Mouse (Mus musculus): ENCODE measurements around the gene Snrk. TPM values are rescaled to one million over a fixed set of nuclear protein-coding genes. Genes with fewer than 3 reads are reported as not detected.

Snrk gene
- polyA plus RNA-seq (2014; fragmentation: Nextera tagmentation; extraction: Ambion mirVana), result 30.6 and 33.2 TPM in 2 replicates

DNA sequence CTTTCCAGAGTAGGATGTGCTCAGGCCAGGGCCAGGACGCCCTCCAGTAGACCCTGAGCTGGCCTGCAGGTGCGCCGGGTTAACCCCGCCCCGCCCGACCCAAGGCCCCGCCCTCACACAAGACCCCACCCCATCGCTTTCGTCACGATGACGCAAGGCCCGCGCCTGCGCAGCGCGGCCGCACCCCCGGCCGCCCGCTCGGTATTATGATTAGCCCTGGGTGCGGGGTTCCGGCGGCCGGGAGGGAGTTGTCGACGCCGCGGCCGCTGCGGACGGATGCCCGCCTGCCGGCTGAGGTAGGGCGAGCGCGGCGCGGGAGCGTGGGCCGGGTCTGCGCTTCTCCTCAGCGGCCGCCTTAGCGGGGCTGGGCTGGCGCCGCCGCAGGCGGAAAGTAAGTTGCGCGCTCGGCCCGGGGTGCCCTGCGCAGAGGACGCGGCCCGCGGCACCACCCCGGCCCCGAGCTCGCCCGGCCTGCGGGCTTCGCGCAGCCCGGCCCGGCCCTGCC, at the start of gene Snrk:
Snrk (plus strand) TSS at position 155 of the 505 bp plus-strand sequence.
- Histone ChIP-seq H3K9ac (ENCODE audit: low read length) (peak within 1 kb of the TSS; percentile 89), H3K27ac (ENCODE audit: low read depth, low read length) (peak within 1 kb of the TSS; percentile 83), H3K27me3 (ENCODE audit: control insufficient read depth, insufficient read depth, low read length) (no peaks in the 10 kb centered on the region), H3K36me3 (ENCODE audit: control insufficient read depth, insufficient read depth, low read length) (no peaks in the 10 kb centered on the region), H3K4me2 (ENCODE audit: low read depth) (peak within 1 kb of the TSS; percentile 50), H3K4me3 (ENCODE audit: low read depth, low read length) (peak within 1 kb of the TSS; percentile 89), H3K9me3 (ENCODE audit: control insufficient read depth, low read length) (no peaks in the 10 kb centered on the region), H3K4me1 (ENCODE audit: control insufficient read depth, insufficient read depth, low read length) (peaks cover 6% of the 10 kb centered on the region)
- DNase-seq (ENCODE audit: low spot score), result peak; percentile 88
- WGBS, result under 1% methylated on average over 60 of the region's 67 CpGs
- peak; percentile 94 for ATAC-seq (ENCODE audit: insufficient read depth, low FRiP score, low TSS enrichment)

DNA sequence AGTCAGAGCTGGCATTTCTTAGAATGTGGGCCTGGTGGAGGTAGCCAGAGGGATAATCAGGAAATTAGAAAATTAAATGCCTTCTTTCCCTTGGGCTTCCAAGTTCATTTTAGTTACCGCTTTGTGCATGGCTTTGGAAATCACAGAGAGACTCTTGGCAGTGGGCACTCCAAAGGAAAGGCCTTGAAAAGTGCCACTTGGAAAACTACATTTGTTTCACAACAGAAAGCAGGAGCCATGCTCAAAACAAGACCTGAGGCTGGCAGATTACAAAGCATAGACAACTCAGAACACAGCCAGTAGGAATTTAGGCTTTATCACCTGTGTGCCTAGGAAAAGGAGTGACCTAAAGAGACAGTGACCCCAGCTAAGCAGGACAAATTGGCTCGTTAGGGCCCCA, 49.4 kb upstream of the Snrk start:
- H3K4me1 ChIP-seq (ENCODE audit: control insufficient read depth, insufficient read depth, low read length), result no peaks in the 10 kb centered on the region
- no peak overlapping the region for H3K4me3 ChIP-seq (ENCODE audit: low read depth, low read length)
- no peak overlapping the region for H3K4me2 ChIP-seq (ENCODE audit: low read depth)
- H3K9me3 ChIP-seq (ENCODE audit: control insufficient read depth, low read length), result no peaks in the 10 kb centered on the region
- no peaks in the 10 kb centered on the region for H3K36me3 ChIP-seq (ENCODE audit: control insufficient read depth, insufficient read depth, low read length)
- ATAC-seq (ENCODE audit: insufficient read depth, low FRiP score, low TSS enrichment), result no peak
- no peak overlapping the region for H3K9ac ChIP-seq (ENCODE audit: low read length)
- no peak overlapping the region for H3K27ac ChIP-seq (ENCODE audit: low read depth, low read length)
- 74% methylated on average over 2 of the region's 2 CpGs for WGBS
- H3K27me3 ChIP-seq (ENCODE audit: control insufficient read depth, insufficient read depth, low read length), result no peaks in the 10 kb centered on the region
- no peak for DNase-seq (ENCODE audit: low spot score)

DNA sequence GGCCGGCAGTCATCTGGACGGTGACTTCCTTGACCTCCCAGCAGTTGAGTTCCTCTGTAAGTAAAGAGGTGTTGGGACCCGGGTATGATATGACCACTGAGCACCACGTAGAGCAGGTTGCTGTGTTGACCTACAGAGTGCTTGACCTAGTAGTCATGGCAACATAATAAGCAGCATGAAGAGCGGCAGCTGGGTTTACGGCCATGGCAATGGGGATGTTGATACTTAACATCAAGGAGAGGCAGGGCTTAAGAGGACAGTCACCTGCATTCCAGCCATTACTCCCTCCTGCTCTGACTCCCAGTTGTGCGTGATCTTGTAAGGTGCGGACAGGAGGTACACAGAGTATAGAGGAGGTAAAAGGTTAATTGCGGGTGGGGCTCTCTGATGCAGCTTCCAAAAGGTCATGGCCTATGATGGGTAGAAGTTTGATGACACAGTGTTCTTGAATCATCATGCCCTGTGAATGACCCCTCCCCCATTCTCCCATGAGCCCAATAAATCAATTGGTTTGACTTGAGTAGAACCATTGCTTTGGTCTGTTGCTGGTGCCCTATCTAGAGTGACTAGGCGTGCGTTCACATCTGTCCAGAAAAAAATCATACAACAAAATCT, 47.4 kb upstream of the Snrk start:
- no peaks in the 10 kb centered on the region for H3K27me3 ChIP-seq (ENCODE audit: control insufficient read depth, insufficient read depth, low read length)
- no peak overlapping the region for H3K4me2 ChIP-seq (ENCODE audit: low read depth)
- WGBS, result 79% methylated on average over 11 of the region's 11 CpGs
- H3K4me1 ChIP-seq (ENCODE audit: control insufficient read depth, insufficient read depth, low read length), result no peaks in the 10 kb centered on the region
- no peak overlapping the region for H3K4me3 ChIP-seq (ENCODE audit: low read depth, low read length)
- H3K27ac ChIP-seq (ENCODE audit: low read depth, low read length), result no peak overlapping the region
- H3K36me3 ChIP-seq (ENCODE audit: control insufficient read depth, insufficient read depth, low read length), result no peaks in the 10 kb centered on the region
- ATAC-seq (ENCODE audit: insufficient read depth, low FRiP score, low TSS enrichment) (no peak), DNase-seq (ENCODE audit: low spot score) (no peak)
- no peak overlapping the region for H3K9ac ChIP-seq (ENCODE audit: low read length)
- H3K9me3 ChIP-seq (ENCODE audit: control insufficient read depth, low read length), result no peaks in the 10 kb centered on the region

DNA sequence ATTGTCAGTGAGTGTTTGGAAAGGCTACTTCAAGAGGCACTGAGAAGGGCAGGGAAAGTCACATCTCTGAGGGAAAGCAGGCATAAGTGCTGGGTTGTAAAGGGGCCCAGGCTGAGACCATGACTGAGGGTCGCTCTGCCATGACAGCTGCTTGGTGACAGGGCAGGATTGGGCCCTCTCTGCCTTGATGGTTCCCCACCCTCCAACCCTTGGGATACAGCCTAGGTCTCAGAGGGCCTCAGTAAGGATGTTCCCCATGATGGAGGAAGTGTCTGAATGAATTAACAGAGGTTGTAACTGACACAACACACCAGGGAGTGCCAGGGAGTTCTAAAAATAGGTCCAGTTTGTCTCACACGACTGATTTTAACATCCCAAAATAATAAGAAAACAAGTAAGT, 43.1 kb upstream of the Snrk start:
- Histone ChIP-seq H3K36me3 (ENCODE audit: control insufficient read depth, insufficient read depth, low read length) (no peaks in the 10 kb centered on the region), H3K27me3 (ENCODE audit: control insufficient read depth, insufficient read depth, low read length) (no peaks in the 10 kb centered on the region), H3K4me2 (ENCODE audit: low read depth) (no peak overlapping the region), H3K9me3 (ENCODE audit: control insufficient read depth, low read length) (no peaks in the 10 kb centered on the region), H3K4me1 (ENCODE audit: control insufficient read depth, insufficient read depth, low read length) (no peaks in the 10 kb centered on the region), H3K9ac (ENCODE audit: low read length) (no peak overlapping the region), H3K4me3 (ENCODE audit: low read depth, low read length) (no peak overlapping the region), H3K27ac (ENCODE audit: low read depth, low read length) (no peak overlapping the region)
- ATAC-seq (ENCODE audit: insufficient read depth, low FRiP score, low TSS enrichment), result no peak
- DNase-seq (ENCODE audit: low spot score), result no peak
- WGBS, result 37% methylated on average over 2 of the region's 2 CpGs

DNA sequence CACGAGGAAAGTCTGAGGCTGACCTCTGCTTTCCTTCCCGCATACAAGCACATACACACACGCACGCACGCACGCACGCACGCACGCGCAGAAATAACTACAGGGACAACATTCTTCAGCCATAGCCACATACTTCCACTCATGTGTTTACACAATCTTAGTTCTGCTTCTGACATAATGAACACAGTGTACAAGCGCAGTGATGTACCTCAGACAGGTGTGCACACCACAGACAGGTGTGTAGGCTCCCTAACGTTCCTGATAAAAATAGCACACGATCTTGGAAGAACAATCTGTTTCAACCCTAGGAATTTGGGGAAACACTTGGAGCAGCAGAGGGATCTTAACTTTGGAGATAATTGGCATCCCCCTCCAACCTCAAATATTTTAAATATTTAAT, 42.5 kb upstream of the Snrk start:
- Histone ChIP-seq H3K36me3 (ENCODE audit: control insufficient read depth, insufficient read depth, low read length) (no peaks in the 10 kb centered on the region), H3K9me3 (ENCODE audit: control insufficient read depth, low read length) (no peaks in the 10 kb centered on the region), H3K27me3 (ENCODE audit: control insufficient read depth, insufficient read depth, low read length) (no peaks in the 10 kb centered on the region), H3K27ac (ENCODE audit: low read depth, low read length) (no peak overlapping the region), H3K9ac (ENCODE audit: low read length) (no peak overlapping the region), H3K4me3 (ENCODE audit: low read depth, low read length) (no peak overlapping the region), H3K4me2 (ENCODE audit: low read depth) (no peak overlapping the region), H3K4me1 (ENCODE audit: control insufficient read depth, insufficient read depth, low read length) (no peaks in the 10 kb centered on the region)
- WGBS, result 95% methylated on average over 13 of the region's 13 CpGs
- ATAC-seq (ENCODE audit: insufficient read depth, low FRiP score, low TSS enrichment), result no peak
- DNase-seq (ENCODE audit: low spot score), result no peak

DNA sequence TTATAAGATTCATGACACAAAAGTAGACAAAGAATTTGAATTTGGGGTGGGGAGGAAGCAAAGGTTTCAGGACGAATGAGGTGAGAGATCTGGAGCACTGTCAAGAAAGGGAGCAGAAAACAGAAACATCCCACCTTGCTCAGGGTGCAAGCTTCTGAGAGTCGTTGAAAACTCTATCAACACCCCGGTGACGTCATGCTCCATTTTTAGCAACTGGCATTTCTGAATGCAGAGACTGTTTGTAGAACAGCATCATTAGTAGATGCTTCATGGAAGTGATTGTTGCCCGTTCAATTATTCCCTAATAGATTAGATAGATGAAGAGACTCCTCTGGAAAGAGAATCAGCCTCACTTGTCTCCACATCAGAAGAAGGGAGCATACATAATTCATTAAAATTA, 38.6 kb upstream of the Snrk start:
- no peak for ATAC-seq (ENCODE audit: insufficient read depth, low FRiP score, low TSS enrichment)
- H3K36me3 ChIP-seq (ENCODE audit: control insufficient read depth, insufficient read depth, low read length), result no peaks in the 10 kb centered on the region
- H3K4me2 ChIP-seq (ENCODE audit: low read depth), result no peak overlapping the region
- H3K9me3 ChIP-seq (ENCODE audit: control insufficient read depth, low read length), result no peaks in the 10 kb centered on the region
- DNase-seq (ENCODE audit: low spot score), result no peak
- H3K4me1 ChIP-seq (ENCODE audit: control insufficient read depth, insufficient read depth, low read length), result no peaks in the 10 kb centered on the region
- no peak overlapping the region for H3K4me3 ChIP-seq (ENCODE audit: low read depth, low read length)
- WGBS, result 85% methylated on average over 5 of the region's 5 CpGs
- H3K27me3 ChIP-seq (ENCODE audit: control insufficient read depth, insufficient read depth, low read length), result no peaks in the 10 kb centered on the region
- H3K9ac ChIP-seq (ENCODE audit: low read length), result no peak overlapping the region
- no peak overlapping the region for H3K27ac ChIP-seq (ENCODE audit: low read depth, low read length)

DNA sequence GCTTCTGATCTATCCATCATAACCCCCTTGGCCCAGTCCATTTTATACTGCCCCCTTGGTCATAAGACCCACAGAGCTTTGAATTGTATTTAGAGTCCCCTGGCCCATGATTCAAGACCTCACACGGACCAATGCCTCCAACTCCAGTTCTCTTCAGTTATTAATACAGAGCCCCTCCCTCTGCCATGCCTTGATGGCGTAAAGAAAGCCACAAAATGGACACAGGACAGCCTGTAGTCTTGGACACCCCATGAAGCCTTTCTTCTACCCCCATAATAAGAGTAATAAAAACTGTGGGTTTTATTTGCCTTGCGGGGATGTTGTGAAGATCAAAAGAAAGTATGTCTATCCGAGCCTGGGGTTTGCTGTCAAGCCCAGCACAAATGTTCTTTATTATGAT, 33.4 kb upstream of the Snrk start:
- Histone ChIP-seq H3K4me1 (ENCODE audit: control insufficient read depth, insufficient read depth, low read length) (no peaks in the 10 kb centered on the region), H3K27ac (ENCODE audit: low read depth, low read length) (no peak overlapping the region), H3K4me3 (ENCODE audit: low read depth, low read length) (no peak overlapping the region), H3K36me3 (ENCODE audit: control insufficient read depth, insufficient read depth, low read length) (no peaks in the 10 kb centered on the region), H3K27me3 (ENCODE audit: control insufficient read depth, insufficient read depth, low read length) (no peaks in the 10 kb centered on the region), H3K4me2 (ENCODE audit: low read depth) (no peak overlapping the region), H3K9ac (ENCODE audit: low read length) (no peak overlapping the region), H3K9me3 (ENCODE audit: control insufficient read depth, low read length) (no peaks in the 10 kb centered on the region)
- WGBS, result 41% methylated on average over 4 of the region's 4 CpGs
- ATAC-seq (ENCODE audit: insufficient read depth, low FRiP score, low TSS enrichment) (no peak), DNase-seq (ENCODE audit: low spot score) (no peak)

DNA sequence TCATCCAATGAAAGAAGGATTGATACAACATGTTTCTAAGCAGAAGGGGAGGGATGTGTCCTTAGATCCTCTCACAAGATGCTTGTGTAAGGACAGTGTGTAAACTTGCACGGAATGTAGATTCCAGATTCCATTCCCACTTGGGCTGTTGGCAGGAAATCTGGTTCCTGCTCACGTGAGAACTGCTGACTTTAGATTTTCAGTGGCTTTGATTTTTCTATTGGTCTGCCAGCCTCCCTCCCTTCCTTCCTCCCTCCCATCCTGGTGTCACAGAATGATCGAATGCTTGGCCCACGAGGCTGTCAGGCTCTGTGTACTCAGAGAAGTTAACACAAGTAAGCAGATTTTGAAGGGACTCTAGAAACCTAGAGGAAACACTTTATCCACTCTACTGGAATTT, 32.9 kb upstream of the Snrk start:
- WGBS, result 45% methylated on average over 4 of the region's 4 CpGs

DNA sequence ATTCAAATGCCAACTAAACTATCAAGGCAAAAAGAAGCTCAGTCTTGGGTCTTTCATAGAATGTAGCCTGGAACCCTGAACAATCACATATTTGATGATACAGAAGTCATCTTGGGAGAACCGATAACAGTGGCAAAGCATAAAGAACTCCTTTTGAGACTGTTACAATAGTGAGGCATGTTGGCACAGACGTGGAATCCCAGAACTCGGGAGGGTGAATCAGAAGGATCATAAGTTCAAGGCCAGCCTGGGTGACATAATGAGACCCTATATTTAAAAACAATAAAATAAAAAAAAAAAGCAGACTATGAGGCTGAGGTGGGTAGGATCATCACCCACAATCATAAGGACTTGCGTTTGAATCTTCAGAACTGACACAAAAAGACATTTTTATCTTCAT, 32.4 kb upstream of the Snrk start:
- no peaks in the 10 kb centered on the region for H3K9me3 ChIP-seq (ENCODE audit: control insufficient read depth, low read length)
- H3K27me3 ChIP-seq (ENCODE audit: control insufficient read depth, insufficient read depth, low read length), result no peaks in the 10 kb centered on the region
- ATAC-seq (ENCODE audit: insufficient read depth, low FRiP score, low TSS enrichment) (no peak), DNase-seq (ENCODE audit: low spot score) (no peak)
- 85% methylated on average over 4 of the region's 4 CpGs for WGBS
- no peak overlapping the region for H3K27ac ChIP-seq (ENCODE audit: low read depth, low read length)
- no peak overlapping the region for H3K9ac ChIP-seq (ENCODE audit: low read length)
- H3K4me1 ChIP-seq (ENCODE audit: control insufficient read depth, insufficient read depth, low read length), result no peaks in the 10 kb centered on the region
- H3K4me2 ChIP-seq (ENCODE audit: low read depth), result no peak overlapping the region
- no peaks in the 10 kb centered on the region for H3K36me3 ChIP-seq (ENCODE audit: control insufficient read depth, insufficient read depth, low read length)
- no peak overlapping the region for H3K4me3 ChIP-seq (ENCODE audit: low read depth, low read length)

More for the DNA sequence above, 32.9 kb upstream of the Snrk start:
- no peak overlapping the region for H3K27ac ChIP-seq (ENCODE audit: low read depth, low read length)
- no peaks in the 10 kb centered on the region for H3K27me3 ChIP-seq (ENCODE audit: control insufficient read depth, insufficient read depth, low read length)
- no peak for ATAC-seq (ENCODE audit: insufficient read depth, low FRiP score, low TSS enrichment)
- no peaks in the 10 kb centered on the region for H3K36me3 ChIP-seq (ENCODE audit: control insufficient read depth, insufficient read depth, low read length)
- H3K9ac ChIP-seq (ENCODE audit: low read length), result no peak overlapping the region
- H3K4me2 ChIP-seq (ENCODE audit: low read depth), result no peak overlapping the region
- no peaks in the 10 kb centered on the region for H3K9me3 ChIP-seq (ENCODE audit: control insufficient read depth, low read length)
- no peak overlapping the region for H3K4me3 ChIP-seq (ENCODE audit: low read depth, low read length)
- DNase-seq (ENCODE audit: low spot score), result no peak
- H3K4me1 ChIP-seq (ENCODE audit: control insufficient read depth, insufficient read depth, low read length), result no peaks in the 10 kb centered on the region

Measured in neural tube, embryonic 11.5 days (tissue).